Mouse (Mus musculus) testis, postnatal 10 days (tissue): ENCODE results near the gene Urb1.
"Not testable (repeated sequence)": the region's sequence is repeated elsewhere in the genome, so short reads cannot be mapped to it uniquely, and the experiment has no call there.

Experiments used
- DNase-seq: peaks from one replicate; pipeline ENCODE4 v3.0.0; 2021; ENCODE audit warnings: low spot score

The Urb1 gene

DNA sequence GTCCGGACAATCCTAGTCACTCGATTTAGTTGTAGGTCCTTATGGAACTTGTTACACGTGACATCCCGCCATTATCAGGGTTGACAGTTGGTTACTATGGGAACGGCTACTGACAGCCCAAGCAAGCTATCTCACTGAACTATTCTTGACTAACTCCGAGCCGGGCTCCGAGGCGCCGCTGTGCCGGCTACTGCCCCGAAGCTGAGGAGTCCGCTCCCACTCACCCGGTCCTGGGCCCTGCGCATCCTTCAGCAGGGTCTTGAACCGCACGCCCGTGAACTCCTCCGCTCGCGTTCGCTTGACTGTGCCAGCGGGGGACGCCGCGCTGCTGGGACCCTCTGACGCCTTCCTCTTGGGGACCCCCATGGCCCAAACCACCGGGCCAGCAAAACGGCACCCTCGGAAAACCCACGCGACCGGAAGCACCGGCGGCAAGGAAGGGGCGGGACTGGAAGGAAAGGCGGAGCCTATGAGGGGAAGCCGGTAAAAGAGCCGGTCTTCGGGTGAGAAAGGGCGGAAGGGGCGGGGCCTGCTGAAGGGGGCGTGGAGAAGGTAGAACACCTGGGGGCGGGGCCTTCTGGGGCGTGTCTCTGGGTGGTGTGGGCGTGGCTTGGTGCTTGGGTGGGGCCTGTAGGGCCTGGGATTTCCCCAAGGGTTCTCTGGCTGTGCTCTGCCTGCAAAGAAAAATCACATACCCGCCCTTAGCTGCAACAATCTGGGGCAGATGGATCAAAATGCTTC lies at the start of gene Urb1:
Urb1 (minus strand) TSS at position 439 of the 741 bp plus-strand sequence.
- peak; percentile 100 for DNase-seq

DNA sequence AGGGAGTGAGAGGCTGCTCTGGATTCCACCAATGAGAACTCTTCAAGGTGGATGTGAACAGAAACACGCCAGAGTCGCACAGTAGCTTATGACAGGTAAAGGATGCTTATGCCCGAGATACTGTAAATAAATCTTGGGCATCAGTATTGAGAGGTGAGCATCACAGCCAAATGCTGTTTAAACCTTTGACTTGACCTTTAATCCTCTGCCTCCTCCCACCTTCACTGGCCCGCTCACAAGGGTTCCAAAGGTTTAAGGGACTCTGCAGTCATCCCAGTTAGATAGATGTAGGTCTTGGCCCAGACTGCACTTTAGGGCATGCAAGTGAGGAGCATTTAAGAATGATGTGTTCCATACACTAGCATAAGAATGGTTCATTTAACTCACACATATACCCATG lies 48.0 kb upstream of the Urb1 start:
- no peak for DNase-seq

DNA sequence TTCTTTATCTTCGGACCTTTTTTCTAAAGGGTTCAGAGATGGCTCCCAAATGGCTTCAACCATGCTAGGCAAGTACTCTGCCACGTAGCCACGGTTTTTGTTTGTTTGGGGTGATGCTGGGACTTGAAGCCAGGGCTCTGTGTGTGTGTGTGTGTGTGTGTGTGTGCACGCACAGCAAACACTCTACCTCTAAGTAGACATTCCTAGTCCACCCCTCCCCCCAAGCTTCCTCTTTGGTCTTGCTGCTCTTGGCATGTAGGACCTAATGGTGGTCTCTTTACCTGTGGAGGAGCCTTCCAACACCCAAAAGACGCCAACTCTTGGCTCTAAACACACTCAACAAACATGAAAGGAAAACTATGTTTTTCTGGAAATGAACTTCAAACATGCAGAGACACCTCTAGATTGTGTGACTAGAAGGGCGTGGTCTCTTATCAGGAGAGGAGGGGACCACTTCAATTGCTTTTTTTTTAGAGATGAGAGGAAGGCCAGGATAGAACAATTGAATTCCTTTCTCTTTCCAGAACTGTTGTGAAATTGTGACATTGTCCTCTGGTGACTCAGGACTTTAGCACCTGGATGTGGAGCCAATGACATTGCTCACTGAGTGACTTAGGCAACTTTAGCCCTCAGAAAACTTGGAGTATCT lies 46.5 kb upstream of the Urb1 start:
- no peak for DNase-seq

- DNase-seq: no peak
These were observed 41.6 kb upstream of the Urb1 start for GRCm38 (mm10) chr16:90851621-90852334.

GRCm38 (mm10) chr16:90850881-90851280 lies 40.7 kb upstream of the Urb1 start:
- DNase-seq: no peak

- DNase-seq: peak; percentile 61
These were observed 39.0 kb upstream of the Urb1 start for GRCm38 (mm10) chr16:90849262-90849661.

GRCm38 (mm10) chr16:90848697-90849096 lies 38.5 kb upstream of the Urb1 start:
- no peak for DNase-seq

GRCm38 (mm10) chr16:90845591-90845990 lies 35.4 kb upstream of the Urb1 start:
- no peak for DNase-seq

- no peak for DNase-seq
These were observed 34.8 kb upstream of the Urb1 start for GRCm38 (mm10) chr16:90845038-90845437.

DNA sequence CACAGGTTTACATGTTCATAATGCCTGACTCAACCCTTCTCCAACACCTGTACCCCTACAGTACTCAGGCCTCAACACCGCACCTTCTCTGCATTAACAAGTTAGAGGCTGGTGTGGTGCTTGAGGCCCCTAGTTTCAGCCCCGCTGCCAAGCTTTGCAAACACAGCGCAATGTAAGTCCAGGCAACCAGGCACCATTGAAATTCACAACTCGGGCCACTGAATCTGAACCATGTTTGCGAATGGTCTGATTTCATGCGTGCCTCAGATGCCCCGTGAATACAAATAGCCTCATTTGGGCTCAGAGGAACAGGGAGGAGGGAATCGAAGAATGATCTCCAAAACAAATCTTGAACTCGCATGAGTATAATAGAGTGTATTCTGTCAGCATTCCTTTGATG lies 32.0 kb upstream of the Urb1 start:
- no peak for DNase-seq

GRCm38 (mm10) chr16:90837431-90837830 lies 27.2 kb upstream of the Urb1 start:
- no peak for DNase-seq

- DNase-seq: no peak
These were observed 23.0 kb upstream of the Urb1 start for GRCm38 (mm10) chr16:90833041-90833791.

DNA sequence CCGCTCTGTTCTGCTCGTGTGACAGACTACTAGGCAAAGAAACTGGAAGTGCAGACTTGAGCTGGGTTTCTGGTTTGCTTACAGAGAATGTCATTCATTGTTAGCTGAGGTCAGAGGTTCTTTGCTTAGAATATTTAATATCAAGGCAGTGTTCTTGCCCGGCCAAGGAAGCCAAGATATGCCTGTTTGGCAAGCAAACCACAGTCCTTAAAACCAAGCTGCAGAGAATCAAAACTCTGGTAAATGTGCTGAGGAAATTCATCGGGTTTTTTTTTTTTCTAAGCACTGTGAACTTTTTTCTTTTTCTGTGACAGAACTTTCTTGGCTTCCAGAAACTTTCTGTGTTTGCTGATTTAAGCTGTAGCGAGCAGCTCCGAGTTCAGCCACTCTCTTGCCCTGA lies 22.3 kb upstream of the Urb1 start:
- no peak for DNase-seq

DNA sequence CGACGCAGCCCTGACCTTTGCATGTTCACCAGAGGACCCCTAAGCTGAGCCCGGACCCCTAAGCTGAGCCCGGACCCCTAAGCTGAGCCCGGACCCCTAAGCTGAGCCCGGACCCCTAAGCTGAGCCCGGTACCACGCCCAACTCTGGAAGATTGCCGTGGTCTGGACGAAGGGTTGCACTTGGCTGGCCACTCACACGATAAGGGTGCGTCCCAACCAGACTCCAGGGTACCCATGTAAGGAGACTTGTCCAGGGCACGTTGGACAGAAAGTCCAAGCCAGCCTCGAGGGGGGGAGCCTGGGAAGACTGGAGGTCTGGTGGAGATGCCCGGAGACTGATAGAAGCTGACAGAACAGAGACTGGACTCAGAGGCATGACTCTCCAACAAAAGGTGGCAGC lies 21.5 kb upstream of the Urb1 start:
- no peak for DNase-seq

- peak; percentile 82 for DNase-seq
These were observed 20.6 kb upstream of the Urb1 start for GRCm38 (mm10) chr16:90830686-90831439.

- DNase-seq: peak; percentile 84
These were observed 19.9 kb upstream of the Urb1 start for GRCm38 (mm10) chr16:90829894-90830685.

GRCm38 (mm10) chr16:90829136-90829535 lies 18.9 kb upstream of the Urb1 start:
- no peak for DNase-seq

DNA sequence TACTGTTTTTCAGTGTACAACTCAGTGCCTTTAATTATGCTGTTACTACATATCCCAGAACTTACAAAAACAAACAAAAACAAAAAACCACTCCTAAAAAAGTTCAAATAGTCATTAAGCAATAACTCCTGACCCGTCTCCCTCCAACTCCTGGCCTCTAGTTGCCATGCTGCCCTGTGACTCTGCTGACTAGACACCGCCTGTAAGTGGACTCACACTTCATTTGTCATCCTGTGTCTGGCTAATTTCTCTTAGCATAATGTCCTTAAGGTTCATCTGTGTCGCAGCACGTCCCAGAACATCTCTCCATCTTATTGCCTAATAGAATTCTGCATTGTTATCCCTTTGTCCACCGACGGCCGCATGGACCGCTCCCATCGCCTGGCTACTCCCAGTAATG lies 17.3 kb upstream of the Urb1 start:
- DNase-seq: no peak

DNA sequence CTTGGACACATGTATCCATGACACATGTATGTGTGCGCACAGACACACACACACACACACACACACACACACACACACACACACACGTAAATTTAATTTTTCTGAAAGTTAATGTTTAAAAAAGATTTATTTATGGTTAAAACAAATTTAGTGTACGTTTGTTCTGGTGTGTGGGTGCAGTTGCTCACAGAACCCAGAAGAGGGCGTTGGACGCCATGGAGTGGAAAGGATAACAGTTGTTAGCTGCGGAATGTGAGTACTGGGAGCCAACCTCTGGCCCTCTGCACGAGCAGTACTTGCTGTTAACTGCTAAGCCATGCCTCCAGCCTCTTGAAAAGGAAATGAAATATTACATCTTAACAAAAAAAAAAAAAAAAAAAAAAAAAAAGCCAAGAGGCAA lies 16.2 kb upstream of the Urb1 start, which contains the start of gene Eva1c:
Eva1c (plus strand) TSS at position 263 of the 400 bp plus-strand sequence.
- no peak for DNase-seq

DNA sequence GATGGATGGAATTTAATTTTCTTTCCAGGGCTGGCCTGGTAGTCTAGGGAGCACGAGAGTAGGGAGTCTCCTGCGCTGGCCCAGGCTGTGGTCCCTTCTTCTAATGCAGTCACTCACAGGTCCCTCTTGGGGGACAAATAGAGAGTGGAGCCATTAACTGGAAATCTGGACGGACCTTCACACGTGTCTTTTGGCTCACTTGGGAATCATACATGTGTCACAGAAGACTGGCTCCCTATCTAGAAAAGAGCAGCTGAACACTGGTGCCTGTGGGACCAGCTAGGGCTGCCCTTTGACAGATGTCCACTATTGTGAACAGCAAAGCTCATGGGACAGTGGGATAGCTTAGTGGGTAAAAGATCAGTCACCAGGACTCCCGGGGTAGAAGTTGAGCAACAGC lies 15.8 kb upstream of the Urb1 start:
- DNase-seq: no peak

GRCm38 (mm10) chr16:90823986-90824385 lies 13.8 kb upstream of the Urb1 start:
- not testable (repeated sequence) for DNase-seq
